Mouse (Mus musculus) spleen, adult 2 months (tissue): Measurements from ENCODE around the gene Olfr56.
"Not testable (repeated sequence)": the region's sequence is repeated elsewhere in the genome, so short reads cannot be mapped to it uniquely, and the experiment has no call there.

Experiments used
- CTCF ChIP-seq: fragments of 200-500 bp; IDR thresholded peaks from 2 replicates; pipeline ENCODE4 v1.5.1; 2011; ENCODE audit warnings: mild to moderate bottlenecking, inconsistent platforms; ENCODE audit not compliant: insufficient read depth, insufficient read length, insufficient replicate concordance; ENCODE audit errors: extremely low read depth
- POLR2A ChIP-seq: fragments of 200-500 bp; IDR thresholded peaks from 2 replicates; pipeline ENCODE4 v1.6.1; 2011; ENCODE audit warnings: low read depth, low read length, inconsistent platforms

GRCm38 (mm10) chr11:48939286-48939685 is 39.4 kb upstream of the Olfr56 start:
- TF ChIP-seq POLR2A, CTCF: not testable (repeated sequence)
